Mouse (Mus musculus) MEL (cell line): ENCODE measurements around the gene Lrrc32. TPM values are rescaled to one million over a fixed set of nuclear protein-coding genes. Genes with fewer than 3 reads are reported as not detected.

Experiments
- DNase-seq: peaks from one replicate; pipeline ENCODE4 v3.0.0; 2011; ENCODE audit warnings: low read depth, low spot score
- H3K27ac ChIP-seq: 2 replicates; pipeline ENCODE4 v1.5.1; 2012; ENCODE audit warnings: low read depth, mild to moderate bottlenecking, control low read depth, low read length, moderate library complexity; ENCODE audit not compliant: control insufficient read depth
- H3K27me3 ChIP-seq, 2 experiments: fragments of 150-350 bp in 1 of 2; sonication (generic) in 1 of 2; 2 replicates each; pipeline ENCODE4 v1.6.1; 2012; ENCODE audit warnings: low read length in 2 of 2, mild to moderate bottlenecking in 2 of 2, improper control_type of control experiment in 1 of 2, moderate library complexity in 1 of 2; ENCODE audit not compliant: insufficient read depth in 2 of 2, control insufficient read depth in 1 of 2
- H3K36me3 ChIP-seq, 2 experiments: 2 replicates each; pipeline ENCODE4 v1.6.1; 2012 to 2014; ENCODE audit warnings: low read length in 2 of 2, improper control_type of control experiment in 1 of 2, inconsistent platforms in 1 of 2, mild to moderate bottlenecking in 1 of 2; ENCODE audit not compliant: insufficient read depth in 2 of 2, control insufficient read depth in 1 of 2
- H3K4me1 ChIP-seq, 2 experiments: fragments of 150-350 bp in 1 of 2; sonication (generic) in 1 of 2; 2 replicates each; pipeline ENCODE4 v1.6.1; 2012; ENCODE audit warnings: low read length in 2 of 2, improper control_type of control experiment in 1 of 2, mild to moderate bottlenecking in 1 of 2; ENCODE audit not compliant: insufficient read depth in 2 of 2, control insufficient read depth in 1 of 2
- H3K4me3 ChIP-seq, 2 experiments: fragments of 150-350 bp in 1 of 2; sonication (generic) in 1 of 2; 2 replicates each; pipeline ENCODE4 v1.5.1; 2012; ENCODE audit warnings: low read depth in 2 of 2, low read length in 2 of 2, mild to moderate bottlenecking in 2 of 2, moderate library complexity in 2 of 2, control low read depth in 1 of 2, improper control_type of control experiment in 1 of 2; ENCODE audit not compliant: control insufficient read depth in 1 of 2, insufficient read depth in 1 of 2
- H3K79me2 ChIP-seq: 2 replicates; pipeline ENCODE4 v1.6.1; 2012; ENCODE audit warnings: mild to moderate bottlenecking, low read length, moderate library complexity; ENCODE audit not compliant: control insufficient read depth, poor library complexity, insufficient read depth
- H3K9ac ChIP-seq: 2 replicates; pipeline ENCODE4 v1.6.1; 2012; ENCODE audit warnings: low read depth, mild to moderate bottlenecking, control low read depth, low read length, moderate library complexity; ENCODE audit not compliant: control insufficient read depth, poor library complexity, severe bottlenecking
- H3K9me3 ChIP-seq: fragments of 150-350 bp; sonication (generic); replicated peaks from 2 replicates; pipeline ENCODE4 v1.6.1; 2012; ENCODE audit warnings: mild to moderate bottlenecking, low read length, improper control_type of control experiment, moderate library complexity; ENCODE audit not compliant: insufficient read depth
- CTCF ChIP-seq, 3 experiments: IDR thresholded peaks in 2 of 3; conservative IDR thresholded peaks in 1 of 3; 2 replicates each; pipeline ENCODE4 v1.5.1; 2011 to 2012; ENCODE audit warnings: low read length in 3 of 3, low read depth in 2 of 3, mild to moderate bottlenecking in 2 of 3, improper control_type of control experiment in 1 of 3, inconsistent platforms in 1 of 3, mixed read lengths in 1 of 3, moderate library complexity in 1 of 3; ENCODE audit not compliant: control insufficient read depth in 1 of 3, insufficient read depth in 1 of 3, poor library complexity in 1 of 3, severe bottlenecking in 1 of 3
- E2F4 ChIP-seq: IDR thresholded peaks from 2 replicates; pipeline ENCODE4 v1.6.1; 2011; ENCODE audit warnings: low read depth, low read length, improper control_type of control experiment, borderline replicate concordance
- ELF1 ChIP-seq: IDR thresholded peaks from 2 replicates; pipeline ENCODE4 v1.6.1; 2014; ENCODE audit warnings: low read depth, mild to moderate bottlenecking, inconsistent platforms, low read length, improper control_type of control experiment, moderate library complexity
- EP300 ChIP-seq, 2 experiments: IDR thresholded peaks; 2 replicates each; pipeline ENCODE4 v1.6.1; 2011; ENCODE audit warnings: improper control_type of control experiment in 2 of 2, low read length in 2 of 2, low read depth in 1 of 2, mild to moderate bottlenecking in 1 of 2
- GABPA ChIP-seq: IDR thresholded peaks from 2 replicates; pipeline ENCODE4 v1.6.1; 2012; ENCODE audit warnings: low read depth, mild to moderate bottlenecking, inconsistent platforms, low read length, improper control_type of control experiment, moderate library complexity
- HCFC1 ChIP-seq: IDR thresholded peaks from 2 replicates; pipeline ENCODE4 v1.6.1; 2012; ENCODE audit warnings: low read depth, mild to moderate bottlenecking, inconsistent platforms, low read length, improper control_type of control experiment, moderate library complexity
- JUND ChIP-seq: IDR thresholded peaks from 2 replicates; pipeline ENCODE4 v1.6.1; 2011; ENCODE audit warnings: low read depth, mild to moderate bottlenecking, improper control_type of control experiment, low read length
- KAT2A ChIP-seq: conservative IDR thresholded peaks from 2 replicates; pipeline ENCODE4 v1.6.1; 2012; ENCODE audit warnings: low read depth, low read length, improper control_type of control experiment, inconsistent platforms
- MAX ChIP-seq: IDR thresholded peaks from 2 replicates; pipeline ENCODE4 v1.6.1; 2011; ENCODE audit warnings: low read length, improper control_type of control experiment
- MEF2A ChIP-seq: IDR thresholded peaks from 2 replicates; pipeline ENCODE4 v1.6.1; 2014; ENCODE audit warnings: low read depth, mild to moderate bottlenecking, inconsistent platforms, low read length, improper control_type of control experiment; ENCODE audit not compliant: poor library complexity, insufficient replicate concordance, severe bottlenecking; ENCODE audit errors: extremely low read depth
- MYB ChIP-seq: IDR thresholded peaks from 2 replicates; pipeline ENCODE4 v1.6.1; 2011; ENCODE audit warnings: mild to moderate bottlenecking, low read depth, low read length, improper control_type of control experiment
- MYC ChIP-seq: IDR thresholded peaks from 2 replicates; pipeline ENCODE4 v1.6.1; 2011; ENCODE audit warnings: low read depth, mild to moderate bottlenecking, low read length, improper control_type of control experiment, moderate library complexity
- POLR2AphosphoS2 ChIP-seq: IDR thresholded peaks from 2 replicates; pipeline ENCODE4 v1.6.1; 2011; ENCODE audit warnings: low read length, improper control_type of control experiment
- POLR2AphosphoS5 ChIP-seq: IDR thresholded peaks from 2 replicates; pipeline ENCODE4 v1.6.1; 2012; ENCODE audit warnings: low read depth, borderline replicate concordance, mild to moderate bottlenecking, inconsistent platforms, low read length, moderate library complexity, mixed read lengths
- RAD21 ChIP-seq: IDR thresholded peaks from 2 replicates; pipeline ENCODE4 v1.6.1; 2011; ENCODE audit warnings: mild to moderate bottlenecking, low read depth, low read length, improper control_type of control experiment
- SIN3A ChIP-seq: IDR thresholded peaks from 2 replicates; pipeline ENCODE4 v1.6.1; 2012; ENCODE audit warnings: low read length, improper control_type of control experiment, inconsistent platforms
- TAL1 ChIP-seq: IDR thresholded peaks from 2 replicates; pipeline ENCODE4 v1.6.1; 2012; ENCODE audit warnings: mild to moderate bottlenecking, inconsistent platforms, low read length, moderate library complexity, mixed read lengths
- TCF12 ChIP-seq: IDR thresholded peaks from 2 replicates; pipeline ENCODE4 v1.6.1; 2014; ENCODE audit warnings: low read depth, mild to moderate bottlenecking, inconsistent platforms, low read length, improper control_type of control experiment, moderate library complexity
- USF1 ChIP-seq: IDR thresholded peaks from 2 replicates; pipeline ENCODE4 v1.6.1; 2014; ENCODE audit warnings: low read depth, mild to moderate bottlenecking, inconsistent platforms, low read length, improper control_type of control experiment, moderate library complexity
- USF2 ChIP-seq, 2 experiments: IDR thresholded peaks; 2 replicates each; pipeline ENCODE4 v1.6.1; 2011 to 2012; ENCODE audit warnings: improper control_type of control experiment in 2 of 2, low read length in 2 of 2, borderline replicate concordance in 1 of 2, inconsistent platforms in 1 of 2, low read depth in 1 of 2, mild to moderate bottlenecking in 1 of 2; ENCODE audit not compliant: insufficient read depth in 1 of 2
- ZKSCAN1 ChIP-seq: IDR thresholded peaks from 2 replicates; pipeline ENCODE4 v1.6.1; 2012; ENCODE audit warnings: low read depth, mild to moderate bottlenecking, inconsistent platforms, low read length, improper control_type of control experiment, moderate library complexity
- ZNF384 ChIP-seq: IDR thresholded peaks from 2 replicates; pipeline ENCODE4 v1.6.1; 2012; ENCODE audit warnings: low read depth, mild to moderate bottlenecking, inconsistent platforms, low read length, improper control_type of control experiment
- polyA plus RNA-seq, 2 experiments: library from polyadenylated mRNA; stranded (reverse) in 1 of 2; unstranded in 1 of 2; fragments of >175 nt in 1 of 2; fragments of >200 nt in 1 of 2; gene quantifications; 2 replicates each; pipeline versions ENCODE4 v1.2.1 to v1.2.4; 2012; ENCODE audit warnings: low replicate concordance in 2 of 2, low read depth in 1 of 2; ENCODE audit not compliant: insufficient read length in 2 of 2, insufficient read depth in 1 of 2, missing spikeins in 1 of 2
- total RNA-seq: library from RNA; depleted of rRNA; stranded (reverse); fragments of 300-350 nt; gene quantifications from 2 replicates; pipeline ENCODE4 v1.2.3, GENCODE M21; 2012

The Lrrc32 gene
- total and polyA plus RNA-seq, 3 experiments, result not detected

GRCm38 (mm10) chr7:98477153-98477552 lies 11.9 kb upstream of the Lrrc32 start:
- no peaks in the 10 kb centered on the region for H3K36me3 ChIP-seq
- no peak for TF ChIP-seq POLR2AphosphoS2
- no peak for TF ChIP-seq RAD21
- no peak for TF ChIP-seq USF2 (IDR thresholded peaks at IDR 0.05; ENCODE audit: borderline replicate concordance in 1 of 2, insufficient read depth in 1 of 2, low read depth in 1 of 2, low read length in 2 of 2)
- TF ChIP-seq ELF1, result no peak
- no peak for TF ChIP-seq ZKSCAN1
- TF ChIP-seq EP300 (IDR thresholded peaks at IDR 0.05; ENCODE audit: low read depth in 1 of 2, low read length in 2 of 2), result no peak
- TF ChIP-seq KAT2A, result no peak
- TF ChIP-seq E2F4, result no peak
- TF ChIP-seq HCFC1, result no peak
- no peak for TF ChIP-seq CTCF (IDR thresholded peaks at IDR 0.05 in 2 of 3, conservative IDR thresholded peaks at IDR 0.05 in 1 of 3; ENCODE audit: control insufficient read depth in 1 of 3, insufficient read depth in 1 of 3, low read depth in 2 of 3, low read length in 3 of 3, poor library complexity in 1 of 3, severe bottlenecking in 1 of 3)
- no peak for TF ChIP-seq MYC
- TF ChIP-seq JUND, result no peak
- no peak for TF ChIP-seq TCF12
- no peak for TF ChIP-seq GABPA
- no peak for TF ChIP-seq MYB
- TF ChIP-seq, all 39 proteins: peak for 0
- H3K79me2 ChIP-seq, result no peaks in the 10 kb centered on the region
- H3K9me3 ChIP-seq, result no peaks in the 10 kb centered on the region
- DNase-seq, result no peak
- H3K27ac ChIP-seq, result no peak overlapping the region
- H3K9ac ChIP-seq, result no peak overlapping the region
- H3K27me3 ChIP-seq, result no peaks in the 10 kb centered on the region
- no peak overlapping the region for H3K4me3 ChIP-seq
- H3K4me1 ChIP-seq, result no peaks in the 10 kb centered on the region; a peak in 1 of 4 replicates

GRCm38 (mm10) chr7:98480481-98480880 lies 8.6 kb upstream of the Lrrc32 start:
- no peaks in the 10 kb centered on the region for H3K9me3 ChIP-seq
- H3K9ac ChIP-seq, result no peak overlapping the region
- no peaks in the 10 kb centered on the region for H3K27me3 ChIP-seq
- H3K36me3 ChIP-seq, result no peaks in the 10 kb centered on the region
- no peaks in the 10 kb centered on the region for H3K79me2 ChIP-seq
- DNase-seq, result no peak
- H3K27ac ChIP-seq, result no peak overlapping the region
- H3K4me1 ChIP-seq, result no peaks in the 10 kb centered on the region
- H3K4me3 ChIP-seq, result no peak overlapping the region
- TF ChIP-seq SIN3A (no peak), USF1 (no peak), TAL1 (no peak), POLR2AphosphoS5 (no peak), MYB (no peak), ELF1 (no peak), TCF12 (no peak), MEF2A (no peak), MAX (no peak), EP300 (IDR thresholded peaks at IDR 0.05; ENCODE audit: low read depth in 1 of 2, low read length in 2 of 2) (no peak), USF2 (IDR thresholded peaks at IDR 0.05; ENCODE audit: borderline replicate concordance in 1 of 2, insufficient read depth in 1 of 2, low read depth in 1 of 2, low read length in 2 of 2) (no peak), MYC (no peak), ZKSCAN1 (no peak), ZNF384 (no peak), E2F4 (no peak)
